Mouse (Mus musculus) hindbrain, embryonic 16.5 days (tissue): ENCODE measurements around the gene Spata20. TPM values are rescaled to one million over a fixed set of nuclear protein-coding genes. Genes with fewer than 3 reads are reported as not detected.

Source experiments
- polyA plus RNA-seq: library from polyadenylated mRNA; unstranded; fragments of >200 nt; fragmentation: Nextera tagmentation; extraction: Ambion mirVana; gene quantifications from 2 replicates; pipeline ENCODE4 v1.2.1, GENCODE M21; 2015

Spata20 gene
- polyA plus RNA-seq, 1 experiment from 2014 or later: 0.64 TPM

Other genes with a start within 250 kb of the Spata20 start
- 9.3 and 10.2 TPM in 2 replicates for gene Wfikkn2, start 240.2 kb downstream of the Spata20 start, polyA plus RNA-seq
- gene Gm21885, start 204.3 kb downstream of the Spata20 start, polyA plus RNA-seq: 0.86 TPM in 1 of 2 replicates, not detected in the other
- 110 and 113 TPM in 2 replicates for gene Luc7l3, start 164.2 kb downstream of the Spata20 start, polyA plus RNA-seq
- 9.2 and 9.4 TPM in 2 replicates for gene Ankrd40, start 158.2 kb downstream of the Spata20 start, polyA plus RNA-seq
- 0.91 and 1.3 TPM in 2 replicates for gene Abcc3, start 93.2 kb downstream of the Spata20 start, polyA plus RNA-seq
- 15.1 and 20.5 TPM in 2 replicates for gene Cacna1g, start 12.0 kb downstream of the Spata20 start, polyA plus RNA-seq
- 2.8 and 3.0 TPM in 2 replicates for gene Epn3, start 13.8 kb upstream of the Spata20 start, polyA plus RNA-seq
- gene Mycbpap, start 35.6 kb upstream of the Spata20 start, polyA plus RNA-seq: 3.7 and 5.5 TPM in 2 replicates
- 10.0 and 11.7 TPM in 2 replicates for gene Rsad1, start 63.1 kb upstream of the Spata20 start, polyA plus RNA-seq
- gene Chad, start 78.9 kb upstream of the Spata20 start, polyA plus RNA-seq: 0.39 and 0.72 TPM in 2 replicates
- gene Acsf2, start 115.7 kb upstream of the Spata20 start, polyA plus RNA-seq: 1.8 and 2.3 TPM in 2 replicates
- gene Lrrc59, start 143.6 kb upstream of the Spata20 start, polyA plus RNA-seq: 153 and 171 TPM in 2 replicates
- gene Mrpl27, start 167.6 kb upstream of the Spata20 start, polyA plus RNA-seq: 141 and 157 TPM in 2 replicates
- gene Eme1, start 167.8 kb upstream of the Spata20 start, polyA plus RNA-seq: 3.5 and 4.4 TPM in 2 replicates
- gene Xylt2, start 191.3 kb upstream of the Spata20 start, polyA plus RNA-seq: 13.0 and 14.4 TPM in 2 replicates
- gene Gm11541, start 218.3 kb upstream of the Spata20 start, polyA plus RNA-seq: 0.27 and 0.35 TPM in 2 replicates